Mouse (Mus musculus) E14TG2a.4 (cell line): ENCODE results near the gene Sytl3.

ENCODE experiments used
- CTCF ChIP-seq: conservative IDR thresholded peaks from 2 replicates; pipeline ENCODE4 v1.5.1; 2014; ENCODE audit warnings: low read length
- NANOG ChIP-seq: IDR thresholded peaks from 2 replicates; pipeline ENCODE4 v1.6.1; 2014; ENCODE audit warnings: borderline replicate concordance, low read length, mixed read lengths
- POU5F1 ChIP-seq: IDR thresholded peaks from 2 replicates; pipeline ENCODE4 v1.6.1; 2014; ENCODE audit warnings: low read length, borderline replicate concordance

DNA sequence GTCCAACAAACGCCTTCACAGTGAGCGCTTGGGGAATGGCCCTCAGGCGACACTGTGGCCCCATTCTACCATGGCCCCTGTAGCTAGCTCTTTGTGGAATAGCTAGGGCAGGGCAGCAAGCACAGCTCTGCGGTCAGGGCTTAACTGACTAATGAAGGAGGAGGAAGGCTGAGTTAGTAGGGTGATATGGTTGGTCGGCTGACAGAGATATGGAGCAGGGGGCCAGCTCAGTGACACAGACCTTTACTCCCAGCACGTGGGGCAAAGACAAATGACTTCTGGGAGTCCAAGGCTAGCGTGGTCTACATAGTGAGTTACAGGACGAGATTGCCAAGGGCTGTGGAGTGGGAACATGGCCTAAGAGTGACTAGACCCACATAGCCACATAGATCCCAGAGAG lies 72.2 kb downstream of the Sytl3 start:
- no peak for TF ChIP-seq CTCF
- no peak for TF ChIP-seq POU5F1
- no peak for TF ChIP-seq NANOG
